Mouse (Mus musculus) spleen, postnatal 4 days (tissue): ENCODE data around the gene Cpt2.

Experiments
- DNase-seq, 2 experiments: peaks; one replicate each; pipeline ENCODE4 v3.0.0; 2022; ENCODE audit warnings: low spot score in 2 of 2

Gene Cpt2

DNA sequence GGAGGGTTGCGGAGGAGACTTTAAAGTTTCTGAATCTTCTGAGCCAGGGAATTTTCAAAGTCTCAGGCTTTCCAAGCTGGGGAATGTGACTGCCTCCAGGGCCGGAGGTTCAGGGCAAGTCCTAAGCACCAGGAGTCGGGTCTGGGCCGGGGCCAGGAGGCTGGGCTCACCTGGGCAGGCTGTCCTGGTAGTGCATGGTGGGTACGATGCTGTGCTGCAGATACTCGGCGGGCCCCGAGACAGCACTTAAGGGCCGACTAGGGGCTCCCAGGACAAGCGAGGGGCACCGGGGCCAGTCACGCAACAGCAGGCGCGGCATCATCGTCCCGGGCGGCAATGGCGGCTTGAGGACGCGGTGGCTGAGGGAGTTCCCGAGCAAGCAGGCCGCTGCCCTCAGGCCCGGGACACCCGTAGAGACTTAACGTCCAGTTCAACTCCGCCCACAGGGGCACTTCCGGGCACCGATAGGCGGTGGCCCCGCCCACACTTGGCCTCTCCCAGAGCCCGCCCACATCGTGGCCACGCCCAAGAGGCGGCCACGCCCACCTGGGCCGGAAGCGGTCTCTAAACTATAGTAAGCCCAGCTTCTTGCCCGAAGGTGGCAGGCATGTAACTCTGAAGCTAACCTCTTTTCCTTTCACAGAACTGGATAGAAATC, at the start of gene Cpt2:
Cpt2 (minus strand) TSS at position 466 of the 658 bp plus-strand sequence.
- DNase-seq = peak; percentile 96 to 98

DNA sequence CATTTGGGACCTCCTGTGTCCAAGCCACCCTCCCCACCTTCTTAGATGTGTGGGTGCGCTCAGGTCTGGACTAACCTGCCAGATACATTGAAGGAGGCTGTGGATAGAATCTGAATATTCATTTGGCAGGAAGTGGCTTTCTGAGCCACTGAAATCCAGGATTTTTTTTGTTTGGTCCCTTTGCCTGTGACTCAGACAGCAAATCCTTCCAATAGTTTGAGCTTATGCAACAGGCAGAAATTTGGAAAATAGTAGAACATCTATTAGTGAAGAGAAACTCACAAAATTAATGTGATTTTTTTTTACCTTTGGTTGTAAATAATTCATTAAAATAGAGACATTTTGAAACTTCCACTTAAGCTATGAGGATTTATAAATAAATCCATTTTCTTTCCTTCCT, 47.8 kb upstream of the Cpt2 start:
- no peak for DNase-seq

DNA sequence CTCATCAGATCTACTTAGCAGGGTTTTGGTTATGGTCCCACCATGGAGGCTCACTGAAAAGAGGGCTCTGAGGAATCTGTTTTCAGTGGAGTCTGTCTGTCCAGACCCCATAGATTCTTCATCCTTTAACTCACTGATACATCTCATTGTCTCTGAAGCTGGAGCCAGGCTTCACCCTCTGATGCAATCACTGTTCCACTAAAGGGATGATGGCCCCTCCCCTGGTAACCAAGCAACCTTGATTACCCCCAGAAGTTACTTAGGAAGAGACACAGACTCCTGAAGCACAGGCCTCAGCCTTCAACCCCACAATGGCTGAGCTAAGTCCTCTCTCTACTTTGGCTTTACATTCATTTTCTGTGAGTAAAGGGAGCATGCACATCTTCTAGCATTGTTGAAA, 46.4 kb upstream of the Cpt2 start:
- no peak for DNase-seq

DNA sequence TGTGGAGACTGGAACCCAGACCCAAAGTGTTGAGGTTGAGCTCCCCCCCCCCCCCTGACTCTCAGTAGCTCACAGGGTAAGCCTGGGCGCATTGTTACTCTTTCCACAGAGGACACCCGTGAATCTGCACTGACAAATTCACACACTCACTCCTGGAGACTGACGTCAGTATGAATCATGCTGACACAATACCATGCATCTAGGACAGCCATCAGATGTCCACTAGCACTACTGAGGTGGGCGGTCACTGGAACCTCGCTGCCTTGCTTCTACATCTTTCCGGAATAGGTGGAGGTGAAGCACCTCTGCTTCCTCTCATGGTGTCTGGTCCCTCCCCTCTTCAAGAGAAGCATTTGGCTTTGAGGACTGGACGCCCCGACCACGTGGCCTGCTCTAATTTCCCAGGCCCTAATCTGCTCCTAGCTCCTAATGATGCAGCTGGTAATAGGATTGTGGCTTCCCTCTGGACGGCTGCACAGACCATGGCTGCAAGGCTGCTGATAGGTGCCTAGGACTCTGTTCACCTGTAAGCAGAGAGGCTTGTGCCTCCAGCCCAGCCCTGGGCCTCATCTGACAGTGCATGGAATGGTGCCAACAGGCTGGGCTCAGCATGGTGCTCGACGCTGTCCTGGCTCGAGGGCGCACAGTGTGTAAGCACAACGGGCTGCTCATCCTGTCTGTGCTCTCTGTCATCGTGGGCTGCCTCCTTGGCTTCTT, 44.7 kb upstream of the Cpt2 start, which contains the start of gene Slc1a7:
Slc1a7 (plus strand) TSS at position 367 of the 717 bp plus-strand sequence.
- DNase-seq = no peak

DNA sequence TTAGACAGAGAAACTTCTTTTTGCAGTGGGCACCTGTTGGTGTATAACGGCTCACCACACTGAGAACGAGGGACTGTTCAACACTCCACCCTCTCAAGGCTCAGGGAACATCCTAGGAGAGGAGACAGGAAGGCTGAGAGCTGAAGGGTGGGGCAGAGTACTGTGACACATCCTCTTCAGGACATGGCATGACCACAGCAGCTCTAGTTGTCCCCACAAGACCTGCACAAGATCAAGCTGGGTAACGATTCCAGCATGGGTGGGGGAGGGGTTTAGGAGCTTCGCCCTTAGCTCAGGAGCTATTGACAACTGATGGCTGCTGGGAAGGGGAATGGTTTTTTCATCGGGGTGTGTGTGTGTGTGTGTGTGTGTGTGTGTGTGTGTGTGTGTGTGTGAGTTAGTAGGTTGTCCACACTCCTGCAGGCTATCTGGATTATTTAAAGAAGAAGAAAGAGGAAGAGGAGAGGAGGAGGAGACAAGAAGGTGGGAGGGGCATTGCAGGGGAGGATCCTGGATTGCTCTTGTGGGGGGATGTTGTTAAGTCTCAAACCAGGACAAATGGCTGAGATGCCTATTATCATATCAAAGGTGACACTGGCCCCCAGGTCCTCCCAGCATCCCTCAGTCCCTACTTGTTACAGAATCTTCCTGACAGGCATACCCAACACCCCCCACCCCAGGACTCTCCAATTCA, 43.2 kb upstream of the Cpt2 start:
- no peak for DNase-seq

DNA sequence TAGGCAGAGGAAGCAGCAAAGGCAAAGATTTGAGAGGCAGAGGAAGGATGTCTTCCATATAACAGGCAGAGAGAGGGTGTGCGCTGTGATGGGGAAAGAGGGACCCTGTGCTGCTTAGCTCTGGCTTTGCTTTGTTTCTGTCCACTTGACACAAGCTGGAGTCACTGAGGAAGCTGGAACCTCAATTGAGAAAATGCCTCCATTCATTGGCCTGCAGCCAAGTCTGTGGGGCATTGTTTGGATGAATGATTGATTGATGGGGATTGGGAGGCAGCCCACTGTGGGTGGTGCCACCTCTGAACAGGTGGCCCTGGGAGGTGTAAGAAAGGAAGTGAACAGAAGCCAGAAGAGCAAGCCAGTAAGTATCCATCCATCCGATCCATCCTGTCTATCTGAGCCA, 39.4 kb upstream of the Cpt2 start:
- no peak for DNase-seq

DNA sequence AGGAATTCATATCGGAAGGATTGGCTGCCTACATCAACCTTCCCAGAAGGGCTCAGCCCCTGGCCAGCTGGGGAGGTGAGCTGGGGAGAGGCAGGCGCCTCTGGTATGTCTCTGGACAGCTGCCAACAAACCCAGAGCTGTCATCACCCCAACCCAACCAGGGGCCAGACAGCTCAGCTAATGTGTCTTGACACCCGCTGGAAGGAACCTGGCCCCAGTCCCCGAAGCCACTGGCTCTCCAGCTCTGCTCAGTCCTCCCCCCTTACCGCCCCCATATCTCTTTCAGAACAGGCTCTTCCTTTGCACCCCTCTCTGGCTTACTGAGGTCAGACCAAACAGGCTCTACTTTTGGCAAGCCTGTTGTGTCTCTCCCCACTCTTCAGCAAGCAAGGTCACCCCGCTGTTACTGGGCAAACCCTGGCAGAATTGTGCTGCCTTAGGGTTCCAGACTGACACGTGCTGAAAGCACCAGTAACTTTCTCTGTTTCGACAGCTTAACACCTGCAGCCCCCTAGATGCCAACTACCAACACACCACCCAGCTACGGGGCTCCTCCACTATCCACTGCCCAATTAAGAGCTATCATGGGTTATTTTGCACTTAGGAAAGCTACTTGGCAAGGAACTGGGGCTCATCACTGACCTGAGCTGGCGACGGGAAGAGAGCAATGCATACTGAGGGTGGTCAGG, 38.8 kb upstream of the Cpt2 start:
- no peak for DNase-seq

DNA sequence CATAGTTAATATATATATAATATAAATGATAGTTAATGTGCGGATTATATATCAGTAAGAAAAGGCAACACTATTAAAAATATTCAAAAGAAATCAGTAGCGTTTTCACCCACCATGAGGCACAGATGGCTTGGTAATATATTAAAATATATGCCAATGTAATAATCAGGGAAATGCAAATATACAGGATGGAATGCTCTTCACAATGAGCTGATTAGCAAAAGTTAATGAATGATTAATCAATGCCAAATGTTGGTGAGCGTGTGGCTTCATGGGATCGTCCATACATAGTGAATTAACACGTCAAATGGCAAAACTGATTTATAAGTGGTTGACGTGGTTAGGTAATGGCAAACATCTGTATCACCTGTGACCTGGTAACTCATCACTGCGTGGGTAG, 35.1 kb upstream of the Cpt2 start:
- no peak for DNase-seq

DNA sequence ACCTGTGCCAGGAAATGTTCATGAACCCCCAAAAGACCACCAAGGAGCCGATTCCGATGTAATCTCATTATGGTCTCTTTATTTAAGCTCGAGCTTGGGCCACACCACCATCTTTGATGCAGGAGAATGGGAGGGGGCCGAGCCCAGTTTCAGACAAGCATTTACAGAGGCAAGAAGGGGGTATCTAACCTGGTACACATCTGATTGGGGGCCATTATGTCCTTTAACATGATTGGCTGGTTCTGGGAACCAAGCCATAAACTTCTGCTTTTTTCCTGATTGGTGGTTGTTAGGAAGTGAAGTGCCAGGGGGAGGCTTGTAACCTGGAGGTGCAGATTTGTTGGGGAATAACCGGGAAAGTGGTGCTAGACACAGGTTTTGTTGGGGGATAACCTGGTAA, 32.3 kb upstream of the Cpt2 start:
- DNase-seq = no peak

DNA sequence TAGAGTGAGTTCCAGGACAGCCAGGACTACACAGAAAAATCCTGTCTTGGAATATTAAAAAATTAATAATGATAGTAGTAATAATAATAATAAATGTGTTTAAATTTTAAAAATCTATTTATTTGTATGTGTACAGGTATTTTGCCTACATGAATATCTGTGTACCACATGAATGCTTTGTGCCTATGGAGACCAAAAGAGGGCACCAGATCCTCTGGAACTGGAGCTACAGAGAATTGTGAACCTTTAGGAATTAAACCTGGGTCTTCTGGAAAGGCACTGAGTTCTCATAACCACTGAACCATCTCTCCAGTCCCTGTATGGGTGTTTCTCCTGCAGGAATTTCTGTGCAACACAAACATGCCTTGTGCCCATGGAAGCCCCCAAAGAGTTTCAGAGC, 29.4 kb upstream of the Cpt2 start:
- no peak for DNase-seq

DNA sequence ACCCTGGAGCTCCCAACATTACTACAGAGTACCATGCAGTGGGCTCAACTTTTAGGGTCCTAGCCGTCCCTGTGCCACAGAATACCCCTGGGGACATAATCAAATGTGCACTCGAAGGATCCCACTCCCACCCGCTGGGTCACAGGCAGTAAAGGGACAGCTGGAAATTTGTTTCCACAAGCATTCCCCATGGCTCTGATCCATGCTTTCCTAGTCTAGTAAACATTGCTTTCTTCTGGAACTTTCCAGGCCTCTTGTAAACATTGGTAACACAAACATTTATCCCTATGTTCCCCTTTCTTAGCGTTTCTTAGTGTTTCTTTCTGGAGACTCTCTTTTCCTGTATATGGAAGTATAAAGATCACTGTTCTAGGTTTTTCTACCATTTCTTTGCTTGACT, 26.5 kb upstream of the Cpt2 start:
- no peak for DNase-seq

DNA sequence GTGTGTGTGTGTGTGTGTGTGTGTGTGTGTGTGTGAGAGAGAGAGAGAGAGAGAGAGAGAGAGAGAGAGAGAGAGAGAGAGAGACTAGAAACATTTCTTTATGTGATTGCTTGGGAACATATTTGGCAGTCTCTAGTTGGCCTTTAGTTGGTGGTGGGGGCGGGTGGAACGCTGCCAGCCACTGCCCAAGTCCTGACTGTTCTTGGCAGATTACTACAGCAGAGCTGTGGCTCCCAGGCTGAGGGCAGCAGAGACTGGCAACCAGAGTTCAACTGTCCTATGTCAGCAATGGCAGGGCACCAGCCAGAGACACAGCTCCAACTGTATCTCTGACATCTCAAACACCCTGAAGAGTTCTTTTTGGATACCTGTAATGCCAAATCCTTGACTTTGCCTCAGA, 20.7 kb upstream of the Cpt2 start:
- DNase-seq = no peak

DNA sequence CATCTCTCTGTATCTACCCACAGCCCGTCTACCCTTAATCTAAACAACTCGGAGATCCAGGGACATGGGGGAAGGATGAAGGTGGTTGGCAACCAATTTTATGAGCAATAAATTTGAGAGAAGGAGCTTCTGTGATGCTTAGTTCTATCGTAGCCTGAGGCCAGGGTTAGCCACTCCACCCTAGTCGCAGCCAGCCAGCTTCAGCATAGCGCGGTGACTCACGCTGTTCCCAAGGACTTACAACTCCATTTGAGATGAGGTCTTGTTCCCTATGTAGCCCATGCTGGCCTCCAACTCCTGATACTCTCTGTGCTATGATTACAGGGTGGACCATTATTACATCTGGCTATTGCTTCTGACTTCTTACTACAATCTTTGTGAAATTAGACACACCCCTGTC, 19.3 kb upstream of the Cpt2 start:
- no peak for DNase-seq

DNA sequence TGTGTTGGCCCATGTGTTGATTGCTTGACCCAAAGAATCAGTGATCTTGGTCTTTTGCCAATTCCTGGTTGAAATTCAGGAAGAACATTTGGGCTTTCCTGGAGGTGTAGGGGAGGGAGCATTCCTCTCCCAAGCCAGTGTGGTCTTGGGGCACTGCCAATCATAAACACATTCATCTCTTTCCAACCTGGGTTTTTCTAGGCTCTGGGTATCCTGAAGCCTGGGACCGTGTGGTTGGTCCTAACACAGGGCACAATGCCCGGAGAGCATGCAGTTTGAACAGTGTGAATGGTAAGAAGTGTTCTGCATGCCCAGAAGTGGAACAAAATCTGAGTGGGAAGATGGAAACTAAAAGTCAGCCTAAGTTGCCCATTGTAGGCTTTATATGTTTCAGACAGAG, 14.7 kb upstream of the Cpt2 start:
- no peak for DNase-seq

DNA sequence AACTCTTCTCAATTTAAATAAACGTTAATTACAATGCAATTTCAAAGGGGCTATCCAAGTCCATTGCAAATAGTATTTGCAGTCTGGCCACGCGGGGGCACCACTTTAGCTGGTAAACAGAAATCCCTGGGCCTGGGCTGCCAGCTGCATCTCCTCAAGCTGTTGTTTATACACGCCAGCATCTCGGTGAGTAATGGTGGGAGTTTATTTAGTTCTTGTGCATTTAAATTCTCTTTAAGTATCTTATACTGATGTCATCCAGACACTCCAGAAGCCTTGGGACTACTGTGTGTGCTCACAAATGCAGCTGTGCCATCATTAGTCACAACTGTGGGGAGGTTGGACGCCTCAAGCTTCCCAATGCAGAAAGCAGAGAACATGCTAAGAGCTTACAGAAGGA, 13.9 kb upstream of the Cpt2 start:
- DNase-seq = peak; percentile 24 to 69

DNA sequence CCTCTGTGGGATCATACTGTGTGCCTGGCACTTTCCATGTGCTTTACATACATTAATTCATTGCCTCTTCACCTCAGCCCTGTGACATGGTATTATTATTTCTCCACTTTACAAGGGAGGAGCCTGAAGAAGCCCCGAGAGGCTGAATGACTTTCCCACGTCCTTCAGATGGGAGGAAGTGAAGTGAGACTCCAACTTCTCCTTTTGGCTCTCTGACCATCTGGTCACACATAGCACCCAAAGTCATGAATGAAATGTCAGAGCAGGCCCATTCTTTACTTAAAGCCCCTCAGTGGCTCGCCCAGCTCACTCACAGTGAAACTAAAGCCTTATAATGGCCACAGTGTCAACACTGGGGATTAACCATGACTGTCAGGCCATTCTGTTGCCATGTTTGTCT, 11.8 kb upstream of the Cpt2 start:
- no peak for DNase-seq

DNA sequence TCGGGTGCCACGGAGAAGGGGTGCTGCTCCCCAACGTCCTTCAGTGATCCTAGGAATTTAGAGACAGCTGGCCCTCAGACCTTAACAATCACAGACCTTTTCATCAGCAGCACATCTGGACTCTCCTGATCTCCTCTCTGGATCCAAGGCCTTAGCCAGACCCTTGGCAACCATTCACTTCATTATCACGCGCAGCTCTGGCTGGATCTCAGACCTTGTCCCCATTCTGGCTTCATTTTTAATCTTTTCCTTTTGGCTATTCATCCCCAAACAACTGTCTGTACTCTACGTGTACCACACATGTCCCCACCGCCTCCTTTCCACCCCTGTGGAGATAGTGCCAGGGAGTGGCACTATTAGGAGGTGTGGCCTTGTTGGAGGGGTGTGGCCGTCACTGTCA, 9.8 kb upstream of the Cpt2 start:
- DNase-seq = no peak

DNA sequence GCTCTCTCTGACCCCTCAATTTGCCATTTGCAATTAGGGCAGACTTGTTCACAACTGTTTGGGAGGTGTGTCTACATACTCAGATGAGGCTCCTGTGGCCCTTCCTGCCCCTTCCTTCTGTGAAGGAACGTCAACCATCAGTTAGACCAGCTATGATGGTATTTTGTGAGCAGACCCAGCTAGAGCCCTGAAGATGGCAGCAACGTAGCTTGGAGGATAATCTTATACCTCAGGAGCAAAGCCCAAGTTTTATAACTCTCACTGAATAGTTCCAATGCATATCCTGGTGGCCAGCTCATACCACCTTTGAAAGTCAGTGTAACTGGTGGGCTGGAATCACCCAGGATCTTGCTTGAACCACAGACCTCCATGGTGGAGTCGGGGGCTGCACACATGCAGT, 8.0 kb upstream of the Cpt2 start:
- no peak for DNase-seq

DNA sequence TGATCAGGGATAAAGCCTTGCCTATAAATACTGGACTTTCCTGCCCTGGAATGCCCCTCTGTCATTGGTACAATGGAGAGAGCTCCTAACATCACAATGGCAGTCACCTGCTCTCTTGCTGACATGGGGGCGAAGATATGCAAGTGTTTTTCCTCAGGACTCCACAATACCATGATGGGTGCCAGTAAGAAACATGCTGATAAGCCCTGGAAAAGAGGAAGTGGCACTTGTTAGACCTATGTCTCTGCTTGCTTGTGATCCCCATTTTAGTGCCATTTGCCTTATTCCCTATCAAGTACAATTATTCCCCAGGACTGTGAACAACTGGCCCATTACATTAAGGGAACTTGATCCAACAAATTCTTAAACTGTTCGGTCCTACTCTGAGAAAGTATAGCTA, 5.3 kb upstream of the Cpt2 start:
- DNase-seq = no peak

DNA sequence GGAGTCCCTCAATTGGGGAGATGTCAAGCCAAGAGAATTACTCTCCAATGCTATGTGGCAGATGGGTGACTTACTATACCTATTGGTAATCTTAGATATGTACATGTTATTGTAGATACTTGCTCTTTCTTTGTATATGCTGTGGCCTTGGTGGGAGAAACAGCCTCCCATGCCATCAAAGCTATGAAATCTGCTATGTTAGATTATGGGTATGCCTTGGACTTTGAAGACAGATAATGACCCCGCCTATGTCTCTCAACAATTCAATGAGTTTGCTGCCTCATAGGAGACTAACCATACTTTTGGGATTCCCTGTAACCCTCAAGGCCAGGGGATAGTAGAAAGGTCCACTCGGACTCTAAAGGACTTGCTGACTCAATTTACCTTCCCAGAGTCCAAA, 4.9 kb upstream of the Cpt2 start:
- no peak for DNase-seq

DNA sequence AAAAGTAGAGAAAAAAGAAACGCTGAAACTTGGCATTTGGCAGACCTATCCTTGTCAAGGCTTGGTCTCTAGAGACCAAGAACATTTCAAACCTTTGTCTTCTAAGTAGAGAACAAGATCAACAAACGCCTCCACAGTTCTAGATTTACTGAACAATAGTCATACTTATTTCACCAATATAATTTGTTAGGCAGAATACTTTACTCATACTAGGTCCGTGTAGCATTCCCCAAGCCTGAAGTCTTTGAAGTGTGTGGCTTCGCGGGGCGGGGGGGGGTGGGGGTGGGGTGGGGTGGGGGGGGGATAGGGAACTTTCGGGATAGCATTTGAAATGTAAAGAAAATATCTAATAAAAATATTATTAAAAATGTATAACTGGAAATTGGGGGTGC, 389 bp upstream of the Cpt2 start:
- no peak for DNase-seq

DNA sequence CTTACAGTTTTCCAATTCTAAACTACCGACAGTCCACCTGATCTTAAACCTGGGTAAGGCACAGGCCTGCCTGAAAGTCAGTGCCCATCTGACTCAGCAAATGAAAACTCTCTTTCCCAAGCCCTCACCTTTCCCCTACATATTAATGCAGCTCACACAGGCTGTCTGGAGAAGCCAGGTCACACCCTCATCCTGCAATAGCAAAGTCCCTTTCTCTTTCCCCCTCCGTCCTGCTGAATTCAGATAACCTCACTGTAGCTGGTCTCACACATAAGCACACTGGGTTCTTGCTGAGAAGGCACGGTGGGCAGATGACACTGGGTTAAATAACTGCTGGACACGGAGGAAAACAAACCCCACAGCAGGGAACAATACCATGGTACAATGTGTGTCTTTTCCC, 1.5 kb downstream of the Cpt2 start:
- no peak for DNase-seq
